Mouse (Mus musculus): ENCODE data around the gene Vwa3a. TPM values are rescaled to one million over a fixed set of nuclear protein-coding genes. Genes with fewer than 3 reads are reported as not detected.
"Not testable (repeated sequence)": the region's sequence is repeated elsewhere in the genome, so short reads cannot be mapped to it uniquely, and the experiment has no call there.

Vwa3a gene
- polyA plus RNA-seq, 1 experiment from 2014 or later = 0.28 TPM

DNA sequence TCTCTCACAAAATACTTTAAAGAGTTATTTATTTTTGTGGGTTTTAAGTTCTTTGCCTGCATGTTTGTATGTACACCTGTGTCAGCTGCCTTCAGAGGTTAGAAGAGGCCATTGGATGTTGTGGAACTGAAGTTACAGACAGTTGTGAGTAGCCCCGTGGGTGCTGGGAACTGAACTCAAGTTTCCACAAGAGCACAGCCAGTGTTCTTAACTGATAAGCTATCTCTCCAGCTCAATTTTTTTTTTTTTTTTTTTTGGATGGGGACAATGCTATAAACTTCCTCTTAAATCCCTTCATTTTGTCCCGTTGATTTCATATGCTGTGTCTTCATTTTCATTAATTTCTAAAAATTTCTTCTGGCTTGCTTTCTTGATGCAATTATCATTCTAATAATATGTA is 25.9 kb upstream of the Vwa3a start:
- Histone ChIP-seq H3K27ac (ENCODE audit: low read depth, low read length) (no peak overlapping the region), H3K4me1 (ENCODE audit: control insufficient read depth, insufficient read depth, low read length) (no peaks in the 10 kb centered on the region), H3K4me2 (replicated peaks; ENCODE audit: low read depth, low read length) (no peak overlapping the region), H3K9ac (ENCODE audit: low read depth, low read length) (no peak overlapping the region), H3K9me3 (ENCODE audit: control insufficient read depth, low read length) (no peaks in the 10 kb centered on the region), H3K36me3 (ENCODE audit: control insufficient read depth, insufficient read depth, low read length) (no peaks in the 10 kb centered on the region), H3K4me3 (ENCODE audit: low read length) (no peak overlapping the region), H3K27me3 (ENCODE audit: control insufficient read depth, insufficient read depth, low read length) (no peaks in the 10 kb centered on the region)
- ATAC-seq (ENCODE audit: low FRiP score, low TSS enrichment) = no peak
- WGBS = 97% methylated on average over 2 of the region's 2 CpGs

DNA sequence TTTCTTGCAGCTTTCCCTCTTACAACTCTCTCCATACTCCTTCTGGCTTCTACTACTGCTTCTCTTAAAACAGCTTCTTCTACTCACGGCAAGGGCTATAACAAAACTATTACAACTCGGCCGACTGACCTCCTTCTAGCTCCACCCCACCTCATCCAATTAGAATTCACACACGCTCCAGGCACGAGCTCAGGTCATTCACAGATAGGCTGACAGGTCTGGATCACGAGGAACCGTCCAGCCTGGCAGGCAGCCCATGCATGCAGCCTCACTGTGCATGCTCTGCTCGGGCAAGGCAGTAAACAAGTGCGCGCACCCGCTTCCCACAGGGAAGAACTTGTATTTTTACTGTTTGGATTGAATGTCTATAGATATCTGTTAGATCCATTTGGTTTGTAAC is 25.2 kb upstream of the Vwa3a start:
- not testable (repeated sequence) for H3K36me3 ChIP-seq (ENCODE audit: control insufficient read depth, insufficient read depth, low read length); H3K27me3 ChIP-seq (ENCODE audit: control insufficient read depth, insufficient read depth, low read length); H3K4me1 ChIP-seq (ENCODE audit: control insufficient read depth, insufficient read depth, low read length); ATAC-seq (ENCODE audit: low FRiP score, low TSS enrichment); H3K9me3 ChIP-seq (ENCODE audit: control insufficient read depth, low read length); H3K27ac ChIP-seq (ENCODE audit: low read depth, low read length); H3K4me3 ChIP-seq (ENCODE audit: low read length); H3K4me2 ChIP-seq (replicated peaks; ENCODE audit: low read depth, low read length); H3K9ac ChIP-seq (ENCODE audit: low read depth, low read length)
- WGBS = 88% methylated on average over 11 of the region's 11 CpGs

DNA sequence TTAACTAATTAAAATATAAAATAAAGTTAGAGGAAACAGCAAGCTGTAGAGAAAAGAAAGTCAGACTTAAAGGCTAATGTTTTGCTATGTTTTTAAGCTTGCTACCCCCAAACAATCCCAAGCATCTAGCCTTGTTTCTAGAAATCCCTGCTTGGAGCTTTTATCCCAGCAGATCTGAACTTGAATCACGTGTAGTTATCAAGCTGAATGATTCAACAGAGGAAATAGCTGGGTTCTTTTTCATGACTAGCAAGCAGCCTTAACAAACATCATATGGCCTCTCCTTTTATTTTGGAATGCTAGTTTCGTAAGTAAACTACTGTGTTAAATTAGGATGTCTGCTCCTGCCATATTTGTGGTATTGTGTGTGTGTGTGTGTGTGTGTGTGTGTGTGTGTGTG is 21.9 kb upstream of the Vwa3a start:
- Histone ChIP-seq H3K4me2 (replicated peaks; ENCODE audit: low read depth, low read length) (no peak overlapping the region), H3K27ac (ENCODE audit: low read depth, low read length) (no peak overlapping the region), H3K9ac (ENCODE audit: low read depth, low read length) (no peak overlapping the region), H3K36me3 (ENCODE audit: control insufficient read depth, insufficient read depth, low read length) (no peaks in the 10 kb centered on the region), H3K4me1 (ENCODE audit: control insufficient read depth, insufficient read depth, low read length) (no peaks in the 10 kb centered on the region), H3K27me3 (ENCODE audit: control insufficient read depth, insufficient read depth, low read length) (no peaks in the 10 kb centered on the region), H3K4me3 (ENCODE audit: low read length) (no peak overlapping the region), H3K9me3 (ENCODE audit: control insufficient read depth, low read length) (no peaks in the 10 kb centered on the region)
- ATAC-seq (ENCODE audit: low FRiP score, low TSS enrichment) = no peak
- 73% methylated on average over 2 of the region's 2 CpGs for WGBS

GRCm38 (mm10) chr7:120721051-120721450 is 18.1 kb upstream of the Vwa3a start:
- H3K27ac ChIP-seq (ENCODE audit: low read depth, low read length) = no peak overlapping the region
- no peaks in the 10 kb centered on the region for H3K9me3 ChIP-seq (ENCODE audit: control insufficient read depth, low read length)
- H3K4me2 ChIP-seq (replicated peaks; ENCODE audit: low read depth, low read length) = no peak overlapping the region
- H3K9ac ChIP-seq (ENCODE audit: low read depth, low read length) = no peak overlapping the region
- no peaks in the 10 kb centered on the region for H3K4me1 ChIP-seq (ENCODE audit: control insufficient read depth, insufficient read depth, low read length)
- no peak for ATAC-seq (ENCODE audit: low FRiP score, low TSS enrichment)
- H3K36me3 ChIP-seq (ENCODE audit: control insufficient read depth, insufficient read depth, low read length) = 0 out of 2 replicates have a peak, but pooled peaks cover under 1% of the 10 kb centered on the region
- 92% methylated on average over 5 of the region's 5 CpGs for WGBS
- no peak overlapping the region for H3K4me3 ChIP-seq (ENCODE audit: low read length)
- H3K27me3 ChIP-seq (ENCODE audit: control insufficient read depth, insufficient read depth, low read length) = no peaks in the 10 kb centered on the region

DNA sequence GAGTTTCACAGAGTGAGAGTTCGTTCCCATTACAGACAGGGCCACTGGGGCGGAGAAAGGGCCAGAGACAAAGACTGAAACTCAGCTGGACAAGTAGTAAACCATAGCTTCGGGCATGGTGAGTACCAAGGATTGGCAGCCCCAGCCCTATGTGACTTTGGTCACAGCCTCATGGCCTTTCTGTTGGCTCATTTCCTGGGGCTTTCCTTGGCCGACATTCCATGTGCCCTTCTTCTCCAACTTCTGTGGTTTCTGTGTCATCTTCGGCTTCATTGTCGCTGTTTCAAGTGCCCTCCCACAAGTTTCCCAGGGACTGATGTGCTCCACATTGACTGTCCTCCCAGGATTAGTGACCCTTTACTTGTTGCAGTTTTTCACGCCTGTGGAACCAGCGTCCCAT is 17.7 kb upstream of the Vwa3a start:
- WGBS = 85% methylated on average over 8 of the region's 8 CpGs
- no peak for ATAC-seq (ENCODE audit: low FRiP score, low TSS enrichment)

GRCm38 (mm10) chr7:120722063-120722462 is 17.1 kb upstream of the Vwa3a start:
- H3K4me1 ChIP-seq (ENCODE audit: control insufficient read depth, insufficient read depth, low read length) = no peaks in the 10 kb centered on the region
- ATAC-seq (ENCODE audit: low FRiP score, low TSS enrichment) = no peak
- no peak overlapping the region for H3K4me3 ChIP-seq (ENCODE audit: low read length)
- H3K9ac ChIP-seq (ENCODE audit: low read depth, low read length) = no peak overlapping the region
- no peaks in the 10 kb centered on the region for H3K9me3 ChIP-seq (ENCODE audit: control insufficient read depth, low read length)
- no peaks in the 10 kb centered on the region for H3K27me3 ChIP-seq (ENCODE audit: control insufficient read depth, insufficient read depth, low read length)
- H3K4me2 ChIP-seq (replicated peaks; ENCODE audit: low read depth, low read length) = no peak overlapping the region
- H3K27ac ChIP-seq (ENCODE audit: low read depth, low read length) = no peak overlapping the region
- 0 out of 2 replicates have a peak, but pooled peaks cover 5% of the 10 kb centered on the region for H3K36me3 ChIP-seq (ENCODE audit: control insufficient read depth, insufficient read depth, low read length)
- 94% methylated on average over 4 of the region's 4 CpGs for WGBS

More for the DNA sequence above, 17.7 kb upstream of the Vwa3a start:
- Histone ChIP-seq H3K9me3 (ENCODE audit: control insufficient read depth, low read length) (no peaks in the 10 kb centered on the region), H3K9ac (ENCODE audit: low read depth, low read length) (no peak overlapping the region), H3K27ac (ENCODE audit: low read depth, low read length) (no peak overlapping the region), H3K27me3 (ENCODE audit: control insufficient read depth, insufficient read depth, low read length) (no peaks in the 10 kb centered on the region), H3K4me2 (replicated peaks; ENCODE audit: low read depth, low read length) (no peak overlapping the region), H3K36me3 (ENCODE audit: control insufficient read depth, insufficient read depth, low read length) (0 out of 2 replicates have a peak, but pooled peaks cover 5% of the 10 kb centered on the region), H3K4me3 (ENCODE audit: low read length) (no peak overlapping the region), H3K4me1 (ENCODE audit: control insufficient read depth, insufficient read depth, low read length) (no peaks in the 10 kb centered on the region)

DNA sequence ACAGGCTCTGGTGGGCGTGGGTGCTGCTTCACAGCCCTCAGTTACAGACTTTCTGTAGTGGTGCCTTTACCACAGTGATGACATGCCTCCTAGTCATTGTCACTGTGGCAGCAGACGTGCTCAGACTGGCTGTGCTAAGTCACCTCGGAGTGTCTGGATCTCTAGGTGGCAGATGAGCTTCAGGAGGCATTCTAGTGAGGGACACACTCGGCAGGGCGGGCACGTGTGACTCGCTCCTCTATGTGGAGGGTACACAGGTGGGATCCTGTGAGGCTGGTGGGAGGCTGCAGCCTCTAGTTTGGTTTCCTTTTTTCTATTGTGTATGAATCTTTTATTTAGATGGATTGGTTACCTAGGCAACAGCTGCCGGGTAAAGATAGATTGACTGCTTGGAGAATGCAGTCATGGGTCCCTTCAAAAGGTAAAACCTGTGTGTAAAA is 16.3 kb upstream of the Vwa3a start:
- Histone ChIP-seq H3K27me3 (ENCODE audit: control insufficient read depth, insufficient read depth, low read length) (no peaks in the 10 kb centered on the region), H3K4me1 (ENCODE audit: control insufficient read depth, insufficient read depth, low read length) (no peaks in the 10 kb centered on the region), H3K4me3 (ENCODE audit: low read length) (no peak overlapping the region), H3K36me3 (ENCODE audit: control insufficient read depth, insufficient read depth, low read length) (0 out of 2 replicates have a peak, but pooled peaks cover 5% of the 10 kb centered on the region), H3K4me2 (replicated peaks; ENCODE audit: low read depth, low read length) (no peak overlapping the region), H3K27ac (ENCODE audit: low read depth, low read length) (no peak overlapping the region), H3K9me3 (ENCODE audit: control insufficient read depth, low read length) (no peaks in the 10 kb centered on the region), H3K9ac (ENCODE audit: low read depth, low read length) (no peak overlapping the region)
- 85% methylated on average over 8 of the region's 8 CpGs for WGBS
- no peak for ATAC-seq (ENCODE audit: low FRiP score, low TSS enrichment)

DNA sequence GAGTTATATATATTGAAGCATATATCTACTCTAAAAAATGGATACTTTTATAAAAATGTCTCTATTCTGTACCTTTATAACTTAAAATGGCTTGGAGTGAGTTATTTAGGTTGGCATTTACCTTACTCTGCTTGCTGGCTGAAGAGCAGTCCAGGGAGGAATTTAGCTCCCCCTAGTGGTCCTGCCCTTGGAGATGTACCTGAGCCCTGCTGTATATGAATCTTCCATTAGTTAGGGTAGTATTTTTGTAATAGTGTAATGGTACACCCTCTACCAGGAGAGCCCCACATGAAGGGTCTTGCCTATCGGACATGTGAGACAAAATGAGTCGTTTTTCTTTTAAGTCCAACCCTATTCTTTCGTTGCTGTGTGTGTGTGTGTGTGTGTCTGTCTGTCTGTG is 11.5 kb upstream of the Vwa3a start:
- no peak for ATAC-seq (ENCODE audit: low FRiP score, low TSS enrichment)
- WGBS = 87% methylated on average over 3 of the region's 3 CpGs

DNA sequence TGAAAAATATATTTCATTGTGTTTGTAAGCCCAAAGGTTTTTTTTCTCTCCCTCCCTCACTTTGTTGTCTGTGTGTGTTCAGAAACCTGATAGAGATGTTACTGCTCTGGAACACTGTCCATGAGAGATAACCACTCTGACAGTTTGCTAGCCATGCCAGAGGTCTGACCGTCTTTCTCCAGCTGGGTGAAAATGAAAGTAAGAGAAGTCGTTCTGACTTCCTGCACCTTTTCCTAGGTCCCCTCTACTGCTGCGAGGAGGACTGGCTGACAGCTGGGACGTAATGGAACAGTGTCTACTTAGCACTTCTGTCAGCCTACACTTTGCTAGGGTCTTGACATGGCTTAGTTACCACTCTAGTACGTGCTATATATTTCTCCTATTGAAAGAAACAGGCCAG is 9.5 kb upstream of the Vwa3a start:
- Histone ChIP-seq H3K4me3 (ENCODE audit: low read length) (no peak overlapping the region), H3K27ac (ENCODE audit: low read depth, low read length) (no peak overlapping the region), H3K4me2 (replicated peaks; ENCODE audit: low read depth, low read length) (no peak overlapping the region), H3K36me3 (ENCODE audit: control insufficient read depth, insufficient read depth, low read length) (peaks cover 11% of the 10 kb centered on the region; the same call in 1 of the 2 replicates), H3K9ac (ENCODE audit: low read depth, low read length) (no peak overlapping the region), H3K27me3 (ENCODE audit: control insufficient read depth, insufficient read depth, low read length) (no peaks in the 10 kb centered on the region), H3K4me1 (ENCODE audit: control insufficient read depth, insufficient read depth, low read length) (no peaks in the 10 kb centered on the region), H3K9me3 (ENCODE audit: control insufficient read depth, low read length) (no peaks in the 10 kb centered on the region)
- 70% methylated on average over 5 of the region's 5 CpGs for WGBS
- no peak for ATAC-seq (ENCODE audit: low FRiP score, low TSS enrichment)

More for the DNA sequence above, 11.5 kb upstream of the Vwa3a start:
- Histone ChIP-seq H3K36me3 (ENCODE audit: control insufficient read depth, insufficient read depth, low read length) (peaks cover 9% of the 10 kb centered on the region; the same call in 1 of the 2 replicates), H3K4me3 (ENCODE audit: low read length) (no peak overlapping the region), H3K27me3 (ENCODE audit: control insufficient read depth, insufficient read depth, low read length) (no peaks in the 10 kb centered on the region), H3K4me2 (replicated peaks; ENCODE audit: low read depth, low read length) (no peak overlapping the region), H3K9me3 (ENCODE audit: control insufficient read depth, low read length) (no peaks in the 10 kb centered on the region), H3K27ac (ENCODE audit: low read depth, low read length) (no peak overlapping the region), H3K4me1 (ENCODE audit: control insufficient read depth, insufficient read depth, low read length) (no peaks in the 10 kb centered on the region), H3K9ac (ENCODE audit: low read depth, low read length) (no peak overlapping the region)
